Mouse (Mus musculus): ENCODE results near the gene Tpcn1. TPM values are rescaled to one million over a fixed set of nuclear protein-coding genes. Genes with fewer than 3 reads are reported as not detected.

Gene Tpcn1
- polyA plus RNA-seq, 1 experiment from 2014 or later: 29.7 TPM

DNA sequence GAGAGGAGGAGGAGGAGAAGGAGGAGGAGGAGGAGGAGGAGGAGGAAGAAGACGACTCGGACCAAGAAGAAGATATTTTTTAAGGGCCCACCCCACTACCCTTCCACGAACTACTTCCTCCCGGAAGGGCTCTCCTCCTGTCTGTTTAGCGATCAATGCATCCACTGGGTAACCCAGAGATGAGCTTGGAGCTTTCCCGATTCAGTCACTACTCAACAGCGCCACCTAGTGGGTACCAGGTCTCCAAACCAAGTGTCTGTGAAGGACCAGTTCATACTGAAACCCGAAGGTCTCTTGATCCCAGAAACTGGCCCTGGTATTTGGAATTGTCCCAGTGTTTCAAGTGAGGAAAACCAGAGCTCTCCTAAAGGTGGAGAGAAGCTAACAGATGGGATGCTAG lies 17.2 kb upstream of the Tpcn1 start:
- ATAC-seq (replicated peaks; ENCODE audit: low FRiP score) (peak; percentile 65), DNase-seq (ENCODE audit: low spot score) (peak; percentile 80)
- H3K9me3 ChIP-seq (ENCODE audit: control insufficient read depth, low read length): no peaks in the 10 kb centered on the region
- H3K4me2 ChIP-seq: peak overlapping the region; percentile 70
- H3K9ac ChIP-seq (ENCODE audit: low read depth, low read length): peak overlapping the region; percentile 41; the same call in 1 of the 2 replicates
- 2% methylated on average over 8 of the region's 8 CpGs for WGBS
- H3K27ac ChIP-seq (ENCODE audit: low read depth, low read length): no peak overlapping the region
- peaks cover 20% of the 10 kb centered on the region for H3K4me1 ChIP-seq (replicated peaks; ENCODE audit: control insufficient read depth, insufficient read depth, low read length)
- no peaks in the 10 kb centered on the region for H3K27me3 ChIP-seq (replicated peaks; ENCODE audit: control insufficient read depth, insufficient read depth, low read length)
- peak overlapping the region; percentile 34 for H3K4me3 ChIP-seq (ENCODE audit: low read depth, low read length)
- H3K36me3 ChIP-seq (ENCODE audit: control insufficient read depth, insufficient read depth, low read length): peaks cover 3% of the 10 kb centered on the region; the same call in 1 of the 2 replicates

DNA sequence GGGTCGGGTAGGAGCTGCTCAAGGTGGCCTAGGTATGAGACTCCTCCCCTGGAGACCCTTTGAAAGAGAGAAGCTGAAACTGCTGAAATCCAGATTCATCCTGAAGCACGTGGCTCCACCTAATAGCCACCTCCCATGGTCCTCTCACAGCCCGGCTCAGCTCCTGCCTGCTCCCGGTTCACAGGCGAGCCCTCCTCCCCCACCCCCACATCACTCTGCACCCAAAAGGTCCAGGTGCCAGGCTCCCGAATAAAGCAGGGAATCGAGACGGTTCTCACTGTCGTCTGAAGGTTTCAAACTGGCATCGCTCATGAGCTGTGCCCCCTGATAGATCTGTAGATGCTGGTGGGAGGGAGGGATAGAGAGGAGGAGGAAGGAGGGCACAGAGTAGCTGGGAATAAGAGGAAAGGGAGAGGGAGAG lies 16.8 kb upstream of the Tpcn1 start:
- 4% methylated on average over 10 of the region's 10 CpGs for WGBS
- H3K4me1 ChIP-seq (replicated peaks; ENCODE audit: control insufficient read depth, insufficient read depth, low read length): peaks cover 23% of the 10 kb centered on the region
- H3K9me3 ChIP-seq (ENCODE audit: control insufficient read depth, low read length): no peaks in the 10 kb centered on the region
- peak overlapping the region; percentile 34 for H3K4me3 ChIP-seq (ENCODE audit: low read depth, low read length)
- no peaks in the 10 kb centered on the region for H3K27me3 ChIP-seq (replicated peaks; ENCODE audit: control insufficient read depth, insufficient read depth, low read length)
- DNase-seq (ENCODE audit: low spot score): no peak
- H3K27ac ChIP-seq (ENCODE audit: low read depth, low read length): peak overlapping the region; percentile 19; the same call in 1 of the 2 replicates
- H3K36me3 ChIP-seq (ENCODE audit: control insufficient read depth, insufficient read depth, low read length): peaks cover 3% of the 10 kb centered on the region; the same call in 1 of the 2 replicates
- peak; percentile 19; the same call in 1 of the 2 replicates for ATAC-seq (replicated peaks; ENCODE audit: low FRiP score)
- H3K9ac ChIP-seq (ENCODE audit: low read depth, low read length): peak overlapping the region; percentile 41
- peak overlapping the region; percentile 70 for H3K4me2 ChIP-seq

DNA sequence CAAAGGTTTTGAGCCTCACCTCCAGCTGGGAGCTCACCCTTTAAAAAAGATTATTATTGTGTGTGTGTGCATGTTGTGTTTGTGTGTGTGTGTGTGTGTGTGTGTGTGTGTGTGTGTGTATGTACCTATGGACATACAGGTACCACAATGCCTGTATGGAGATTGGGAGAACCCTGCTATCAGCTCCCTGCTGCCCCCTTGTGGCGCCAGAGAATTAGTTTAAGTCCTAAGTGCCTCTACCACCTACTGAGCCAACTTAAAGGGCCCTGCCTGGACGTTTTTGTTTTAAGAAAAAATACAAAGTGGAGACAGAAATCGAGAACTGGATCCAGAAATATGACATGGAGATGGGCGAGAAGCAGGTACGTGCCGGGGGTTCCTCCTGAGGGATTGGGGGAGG lies 16.4 kb upstream of the Tpcn1 start:
- ATAC-seq (replicated peaks; ENCODE audit: low FRiP score): peak; percentile 46; the same call in 1 of the 2 replicates
- peak overlapping the region; percentile 34 for H3K4me3 ChIP-seq (ENCODE audit: low read depth, low read length)
- H3K9ac ChIP-seq (ENCODE audit: low read depth, low read length): no peak overlapping the region
- peak; percentile 73 for DNase-seq (ENCODE audit: low spot score)
- peak overlapping the region; percentile 19; the same call in 1 of the 2 replicates for H3K27ac ChIP-seq (ENCODE audit: low read depth, low read length)
- H3K9me3 ChIP-seq (ENCODE audit: control insufficient read depth, low read length): no peaks in the 10 kb centered on the region
- H3K4me2 ChIP-seq: peak overlapping the region; percentile 70
- H3K4me1 ChIP-seq (replicated peaks; ENCODE audit: control insufficient read depth, insufficient read depth, low read length): peaks cover 27% of the 10 kb centered on the region
- H3K36me3 ChIP-seq (ENCODE audit: control insufficient read depth, insufficient read depth, low read length): peaks cover 3% of the 10 kb centered on the region; the same call in 1 of the 2 replicates
- WGBS: 5% methylated on average over 6 of the region's 6 CpGs
- H3K27me3 ChIP-seq (replicated peaks; ENCODE audit: control insufficient read depth, insufficient read depth, low read length): no peaks in the 10 kb centered on the region

DNA sequence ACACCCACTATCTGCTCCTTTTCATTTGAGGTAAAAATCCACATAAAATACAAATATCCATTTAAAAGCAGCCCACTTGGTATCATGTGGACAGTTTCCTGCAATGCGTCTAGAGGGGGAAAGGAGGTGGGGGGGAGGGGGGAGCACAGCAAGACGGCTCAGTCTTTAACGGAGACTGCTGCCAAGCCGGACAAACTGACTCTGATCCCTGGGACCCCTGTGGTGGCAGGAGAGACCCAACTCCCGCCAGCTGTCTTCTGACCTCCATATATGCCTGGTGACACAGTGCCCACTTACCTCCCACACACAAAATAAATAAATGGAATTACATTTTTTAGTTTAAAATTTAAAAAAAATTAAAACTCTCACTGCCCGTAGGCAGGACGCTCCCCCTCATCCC lies 15.0 kb upstream of the Tpcn1 start:
- Histone ChIP-seq H3K4me3 (ENCODE audit: low read depth, low read length) (no peak overlapping the region), H3K27ac (ENCODE audit: low read depth, low read length) (no peak overlapping the region), H3K27me3 (replicated peaks; ENCODE audit: control insufficient read depth, insufficient read depth, low read length) (no peaks in the 10 kb centered on the region), H3K36me3 (ENCODE audit: control insufficient read depth, insufficient read depth, low read length) (no peaks in the 10 kb centered on the region), H3K9me3 (ENCODE audit: control insufficient read depth, low read length) (no peaks in the 10 kb centered on the region), H3K4me2 (no peak overlapping the region), H3K4me1 (replicated peaks; ENCODE audit: control insufficient read depth, insufficient read depth, low read length) (peaks cover 38% of the 10 kb centered on the region), H3K9ac (ENCODE audit: low read depth, low read length) (no peak overlapping the region)
- ATAC-seq (replicated peaks; ENCODE audit: low FRiP score): no peak
- no peak for DNase-seq (ENCODE audit: low spot score)
- 76% methylated on average over 7 of the region's 7 CpGs for WGBS

DNA sequence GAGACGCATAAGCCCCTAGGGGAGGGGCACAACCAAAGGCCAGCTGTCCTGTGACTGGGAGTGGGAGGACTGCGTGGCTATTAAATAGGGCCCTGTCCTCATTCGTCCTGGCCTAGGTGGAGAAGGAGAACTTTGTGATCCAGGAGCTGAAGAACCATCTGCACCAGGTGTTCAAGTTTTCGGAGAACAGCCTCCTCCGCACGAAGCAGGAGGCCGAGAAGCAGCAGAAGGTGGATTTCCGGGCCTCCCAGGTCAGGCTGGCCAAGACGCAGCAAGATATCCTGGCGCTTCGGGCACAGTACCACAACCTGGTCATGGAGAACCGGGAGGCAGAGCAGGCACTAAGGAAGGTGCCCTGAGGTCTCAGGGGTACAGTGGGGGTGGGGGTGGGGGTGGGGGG lies 13.7 kb upstream of the Tpcn1 start:
- no peaks in the 10 kb centered on the region for H3K36me3 ChIP-seq (ENCODE audit: control insufficient read depth, insufficient read depth, low read length)
- 94% methylated on average over 11 of the region's 12 CpGs for WGBS
- peaks cover 41% of the 10 kb centered on the region for H3K4me1 ChIP-seq (replicated peaks; ENCODE audit: control insufficient read depth, insufficient read depth, low read length)
- ATAC-seq (replicated peaks; ENCODE audit: low FRiP score) (no peak), DNase-seq (ENCODE audit: low spot score) (no peak)
- no peaks in the 10 kb centered on the region for H3K27me3 ChIP-seq (replicated peaks; ENCODE audit: control insufficient read depth, insufficient read depth, low read length)
- H3K27ac ChIP-seq (ENCODE audit: low read depth, low read length): no peak overlapping the region
- no peaks in the 10 kb centered on the region for H3K9me3 ChIP-seq (ENCODE audit: control insufficient read depth, low read length)
- no peak overlapping the region for H3K4me2 ChIP-seq
- H3K9ac ChIP-seq (ENCODE audit: low read depth, low read length): no peak overlapping the region
- no peak overlapping the region for H3K4me3 ChIP-seq (ENCODE audit: low read depth, low read length)

DNA sequence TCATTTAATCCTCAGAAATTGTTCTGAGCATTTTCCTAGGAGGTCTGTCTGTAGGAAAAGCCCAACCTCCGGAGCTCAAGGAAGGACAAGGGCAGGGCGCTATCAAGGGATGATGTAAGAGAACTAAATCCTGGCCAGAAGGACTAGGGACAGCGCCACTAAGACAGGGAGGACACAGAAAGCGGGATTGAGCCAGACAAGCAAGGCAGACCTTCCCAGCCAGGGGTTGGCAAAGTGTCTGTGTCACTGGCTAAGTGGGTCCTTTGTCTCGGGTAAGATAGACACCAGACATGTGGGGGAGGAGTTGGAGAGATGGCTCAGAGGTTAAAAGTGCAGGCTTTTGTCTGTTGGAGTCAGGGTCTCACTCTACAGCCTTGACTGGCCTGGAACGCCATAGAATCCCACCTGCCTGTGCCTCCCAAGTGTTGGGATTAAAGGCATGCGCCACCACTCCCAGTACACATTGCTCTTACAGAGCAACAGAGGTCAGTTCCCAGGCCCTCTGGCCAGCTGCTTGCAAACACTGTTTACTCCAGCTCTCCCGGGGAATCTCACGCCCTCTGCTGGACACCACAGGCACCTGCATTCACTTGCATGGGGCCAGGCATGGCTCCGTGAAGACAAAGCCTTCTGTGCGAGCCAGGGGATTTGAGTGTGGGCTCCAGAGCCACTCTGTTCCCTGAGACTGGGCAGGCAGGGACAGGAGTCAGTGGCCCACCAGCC lies 12.6 kb upstream of the Tpcn1 start:
- ATAC-seq (replicated peaks; ENCODE audit: low FRiP score): no peak; the same call in 1 of the 2 replicates
- peak overlapping the region; percentile 30; the same call in 1 of the 2 replicates for H3K9ac ChIP-seq (ENCODE audit: low read depth, low read length)
- no peaks in the 10 kb centered on the region for H3K36me3 ChIP-seq (ENCODE audit: control insufficient read depth, insufficient read depth, low read length)
- WGBS: 57% methylated on average over 11 of the region's 11 CpGs
- H3K4me3 ChIP-seq (ENCODE audit: low read depth, low read length): no peak overlapping the region
- H3K27me3 ChIP-seq (replicated peaks; ENCODE audit: control insufficient read depth, insufficient read depth, low read length): no peaks in the 10 kb centered on the region
- peak overlapping the region; percentile 43; the same call in 1 of the 2 replicates for H3K27ac ChIP-seq (ENCODE audit: low read depth, low read length)
- peaks cover 37% of the 10 kb centered on the region for H3K4me1 ChIP-seq (replicated peaks; ENCODE audit: control insufficient read depth, insufficient read depth, low read length)
- no peaks in the 10 kb centered on the region for H3K9me3 ChIP-seq (ENCODE audit: control insufficient read depth, low read length)
- no peak for DNase-seq (ENCODE audit: low spot score)
- H3K4me2 ChIP-seq: peak overlapping the region; percentile 14; the same call in 1 of the 2 replicates

DNA sequence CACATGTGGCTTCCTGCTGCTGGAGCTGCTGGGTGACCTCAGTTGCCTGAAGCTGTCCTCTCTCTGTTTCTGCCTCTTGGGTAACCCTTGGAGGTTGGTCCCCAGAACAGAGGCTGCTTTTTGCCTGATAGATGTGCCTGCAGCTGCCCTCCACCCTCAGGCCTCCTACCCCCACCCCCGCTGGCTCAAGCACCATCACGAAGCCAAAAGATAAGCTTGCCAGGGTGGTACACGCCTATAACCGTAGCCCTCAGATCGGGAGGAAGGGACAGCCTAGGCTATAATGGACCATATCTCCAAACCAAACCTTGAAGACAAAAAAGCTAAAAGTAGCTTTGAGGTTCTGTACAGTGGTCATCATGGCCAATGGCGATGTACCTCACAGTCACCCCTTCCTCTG lies 11.2 kb upstream of the Tpcn1 start:
- WGBS: 53% methylated on average over 6 of the region's 6 CpGs
- peak overlapping the region; percentile 78 for H3K27ac ChIP-seq (ENCODE audit: low read depth, low read length)
- no peak overlapping the region for H3K4me3 ChIP-seq (ENCODE audit: low read depth, low read length)
- peaks cover 32% of the 10 kb centered on the region for H3K4me1 ChIP-seq (replicated peaks; ENCODE audit: control insufficient read depth, insufficient read depth, low read length)
- no peaks in the 10 kb centered on the region for H3K27me3 ChIP-seq (replicated peaks; ENCODE audit: control insufficient read depth, insufficient read depth, low read length)
- H3K4me2 ChIP-seq: peak overlapping the region; percentile 38
- no peaks in the 10 kb centered on the region for H3K9me3 ChIP-seq (ENCODE audit: control insufficient read depth, low read length)
- no peaks in the 10 kb centered on the region for H3K36me3 ChIP-seq (ENCODE audit: control insufficient read depth, insufficient read depth, low read length)
- peak overlapping the region; percentile 45; the same call in 1 of the 2 replicates for H3K9ac ChIP-seq (ENCODE audit: low read depth, low read length)
- DNase-seq (ENCODE audit: low spot score): no peak
- peak; percentile 92 for ATAC-seq (replicated peaks; ENCODE audit: low FRiP score)

DNA sequence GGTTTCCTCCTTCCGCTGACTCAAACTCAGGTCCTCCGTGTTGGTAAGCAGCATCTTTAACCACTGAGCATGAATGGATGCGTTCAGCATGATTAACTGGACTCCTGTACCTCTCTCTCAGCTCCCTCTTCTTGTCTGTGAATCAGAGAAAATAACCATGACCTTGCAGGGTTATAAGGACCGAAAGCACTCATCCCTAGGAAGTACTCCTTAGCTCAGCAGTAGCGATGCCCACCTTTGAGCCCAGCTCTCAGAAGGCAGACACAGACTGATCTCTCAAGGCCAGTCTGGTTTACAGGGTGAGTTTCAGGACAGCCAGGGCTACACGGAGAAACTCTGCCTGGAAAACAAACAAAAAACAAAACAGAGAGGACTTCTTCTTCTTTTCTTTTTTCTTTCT lies 6.0 kb upstream of the Tpcn1 start:
- WGBS: 77% methylated on average over 6 of the region's 6 CpGs
- Histone ChIP-seq H3K4me2 (no peak overlapping the region), H3K27me3 (replicated peaks; ENCODE audit: control insufficient read depth, insufficient read depth, low read length) (no peaks in the 10 kb centered on the region), H3K36me3 (ENCODE audit: control insufficient read depth, insufficient read depth, low read length) (no peaks in the 10 kb centered on the region), H3K27ac (ENCODE audit: low read depth, low read length) (no peak overlapping the region), H3K4me3 (ENCODE audit: low read depth, low read length) (no peak overlapping the region), H3K9me3 (ENCODE audit: control insufficient read depth, low read length) (peaks cover 3% of the 10 kb centered on the region; the same call in 1 of the 2 replicates), H3K4me1 (replicated peaks; ENCODE audit: control insufficient read depth, insufficient read depth, low read length) (peaks cover 17% of the 10 kb centered on the region), H3K9ac (ENCODE audit: low read depth, low read length) (no peak overlapping the region)
- DNase-seq (ENCODE audit: low spot score): no peak
- no peak for ATAC-seq (replicated peaks; ENCODE audit: low FRiP score)

DNA sequence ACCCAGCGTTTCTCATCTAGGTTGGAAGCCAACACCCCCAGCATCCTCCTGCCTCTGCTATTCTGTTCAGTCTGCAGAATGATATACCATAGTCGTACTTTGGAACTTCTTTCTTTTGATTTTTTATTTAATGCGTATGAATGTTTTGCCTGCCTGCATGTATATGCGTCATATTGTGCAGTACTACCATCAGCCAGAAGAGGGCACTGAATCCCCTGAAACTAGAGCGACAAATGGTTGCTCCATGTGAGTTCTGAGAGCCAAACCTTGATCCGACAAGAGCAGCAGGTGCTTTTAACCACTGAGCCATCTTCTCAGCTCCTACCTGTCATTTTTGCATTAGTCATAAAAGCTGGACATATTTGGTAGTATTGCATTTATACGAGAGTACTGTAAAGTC lies 3.7 kb upstream of the Tpcn1 start:
- WGBS: 60% methylated on average over 7 of the region's 7 CpGs
- no peak for ATAC-seq (replicated peaks; ENCODE audit: low FRiP score)

More for the DNA sequence above, 3.7 kb upstream of the Tpcn1 start:
- no peak for DNase-seq (ENCODE audit: low spot score)
- H3K27ac ChIP-seq (ENCODE audit: low read depth, low read length): no peak overlapping the region
- H3K36me3 ChIP-seq (ENCODE audit: control insufficient read depth, insufficient read depth, low read length): no peaks in the 10 kb centered on the region
- no peaks in the 10 kb centered on the region for H3K27me3 ChIP-seq (replicated peaks; ENCODE audit: control insufficient read depth, insufficient read depth, low read length)
- no peak overlapping the region for H3K9ac ChIP-seq (ENCODE audit: low read depth, low read length)
- no peak overlapping the region for H3K4me3 ChIP-seq (ENCODE audit: low read depth, low read length)
- no peak overlapping the region for H3K4me2 ChIP-seq
- peaks cover 15% of the 10 kb centered on the region for H3K4me1 ChIP-seq (replicated peaks; ENCODE audit: control insufficient read depth, insufficient read depth, low read length)
- H3K9me3 ChIP-seq (ENCODE audit: control insufficient read depth, low read length): peaks cover 3% of the 10 kb centered on the region; the same call in 1 of the 2 replicates
